Mouse (Mus musculus) MEL (cell line): ENCODE results near the gene Hist1h1c. TPM values are rescaled to one million over a fixed set of nuclear protein-coding genes. Genes with fewer than 3 reads are reported as not detected.

Experiments
- DNase-seq: peaks from one replicate; pipeline ENCODE4 v3.0.0; 2011; ENCODE audit warnings: low read depth, low spot score
- H3K27ac ChIP-seq: 2 replicates; pipeline ENCODE4 v1.5.1; 2012; ENCODE audit warnings: low read depth, mild to moderate bottlenecking, control low read depth, low read length, moderate library complexity; ENCODE audit not compliant: control insufficient read depth
- H3K27me3 ChIP-seq, 2 experiments: fragments of 150-350 bp in 1 of 2; sonication (generic) in 1 of 2; 2 replicates each; pipeline ENCODE4 v1.6.1; 2012; ENCODE audit warnings: low read length in 2 of 2, mild to moderate bottlenecking in 2 of 2, improper control_type of control experiment in 1 of 2, moderate library complexity in 1 of 2; ENCODE audit not compliant: insufficient read depth in 2 of 2, control insufficient read depth in 1 of 2
- H3K36me3 ChIP-seq, 2 experiments: 2 replicates each; pipeline ENCODE4 v1.6.1; 2012 to 2014; ENCODE audit warnings: low read length in 2 of 2, improper control_type of control experiment in 1 of 2, inconsistent platforms in 1 of 2, mild to moderate bottlenecking in 1 of 2; ENCODE audit not compliant: insufficient read depth in 2 of 2, control insufficient read depth in 1 of 2
- H3K4me1 ChIP-seq, 2 experiments: fragments of 150-350 bp in 1 of 2; sonication (generic) in 1 of 2; 2 replicates each; pipeline ENCODE4 v1.6.1; 2012; ENCODE audit warnings: low read length in 2 of 2, improper control_type of control experiment in 1 of 2, mild to moderate bottlenecking in 1 of 2; ENCODE audit not compliant: insufficient read depth in 2 of 2, control insufficient read depth in 1 of 2
- H3K4me3 ChIP-seq, 2 experiments: fragments of 150-350 bp in 1 of 2; sonication (generic) in 1 of 2; 2 replicates each; pipeline ENCODE4 v1.5.1; 2012; ENCODE audit warnings: low read depth in 2 of 2, low read length in 2 of 2, mild to moderate bottlenecking in 2 of 2, moderate library complexity in 2 of 2, control low read depth in 1 of 2, improper control_type of control experiment in 1 of 2; ENCODE audit not compliant: control insufficient read depth in 1 of 2, insufficient read depth in 1 of 2
- H3K79me2 ChIP-seq: 2 replicates; pipeline ENCODE4 v1.6.1; 2012; ENCODE audit warnings: mild to moderate bottlenecking, low read length, moderate library complexity; ENCODE audit not compliant: control insufficient read depth, poor library complexity, insufficient read depth
- H3K9ac ChIP-seq: 2 replicates; pipeline ENCODE4 v1.6.1; 2012; ENCODE audit warnings: low read depth, mild to moderate bottlenecking, control low read depth, low read length, moderate library complexity; ENCODE audit not compliant: control insufficient read depth, poor library complexity, severe bottlenecking
- H3K9me3 ChIP-seq: fragments of 150-350 bp; sonication (generic); replicated peaks from 2 replicates; pipeline ENCODE4 v1.6.1; 2012; ENCODE audit warnings: mild to moderate bottlenecking, low read length, improper control_type of control experiment, moderate library complexity; ENCODE audit not compliant: insufficient read depth
- ELF1 ChIP-seq: IDR thresholded peaks from 2 replicates; pipeline ENCODE4 v1.6.1; 2014; ENCODE audit warnings: low read depth, mild to moderate bottlenecking, inconsistent platforms, low read length, improper control_type of control experiment, moderate library complexity
- EP300 ChIP-seq, 2 experiments: IDR thresholded peaks; 2 replicates each; pipeline ENCODE4 v1.6.1; 2011; ENCODE audit warnings: improper control_type of control experiment in 2 of 2, low read length in 2 of 2, low read depth in 1 of 2, mild to moderate bottlenecking in 1 of 2
- GATA1 ChIP-seq: IDR thresholded peaks from 2 replicates; pipeline ENCODE4 v1.6.1; 2011; ENCODE audit warnings: low read depth, low read length, improper control_type of control experiment
- JUND ChIP-seq: IDR thresholded peaks from 2 replicates; pipeline ENCODE4 v1.6.1; 2011; ENCODE audit warnings: low read depth, mild to moderate bottlenecking, improper control_type of control experiment, low read length
- KAT2A ChIP-seq: conservative IDR thresholded peaks from 2 replicates; pipeline ENCODE4 v1.6.1; 2012; ENCODE audit warnings: low read depth, low read length, improper control_type of control experiment, inconsistent platforms
- MAZ ChIP-seq: IDR thresholded peaks from 2 replicates; pipeline ENCODE4 v1.6.1; 2012; ENCODE audit warnings: low read depth, mild to moderate bottlenecking, inconsistent platforms, low read length, improper control_type of control experiment
- MEF2A ChIP-seq: IDR thresholded peaks from 2 replicates; pipeline ENCODE4 v1.6.1; 2014; ENCODE audit warnings: low read depth, mild to moderate bottlenecking, inconsistent platforms, low read length, improper control_type of control experiment; ENCODE audit not compliant: poor library complexity, insufficient replicate concordance, severe bottlenecking; ENCODE audit errors: extremely low read depth
- MYB ChIP-seq: IDR thresholded peaks from 2 replicates; pipeline ENCODE4 v1.6.1; 2011; ENCODE audit warnings: mild to moderate bottlenecking, low read depth, low read length, improper control_type of control experiment
- MYC ChIP-seq: IDR thresholded peaks from 2 replicates; pipeline ENCODE4 v1.6.1; 2011; ENCODE audit warnings: low read depth, mild to moderate bottlenecking, low read length, improper control_type of control experiment, moderate library complexity
- NRF1 ChIP-seq: IDR thresholded peaks from 2 replicates; pipeline ENCODE4 v1.6.1; 2014; ENCODE audit warnings: low read depth, mild to moderate bottlenecking, inconsistent platforms, low read length, improper control_type of control experiment, moderate library complexity; ENCODE audit not compliant: poor library complexity, insufficient read depth, severe bottlenecking
- POLR2AphosphoS2 ChIP-seq: IDR thresholded peaks from 2 replicates; pipeline ENCODE4 v1.6.1; 2011; ENCODE audit warnings: low read length, improper control_type of control experiment
- POLR2AphosphoS5 ChIP-seq: IDR thresholded peaks from 2 replicates; pipeline ENCODE4 v1.6.1; 2012; ENCODE audit warnings: low read depth, borderline replicate concordance, mild to moderate bottlenecking, inconsistent platforms, low read length, moderate library complexity, mixed read lengths
- RAD21 ChIP-seq: IDR thresholded peaks from 2 replicates; pipeline ENCODE4 v1.6.1; 2011; ENCODE audit warnings: mild to moderate bottlenecking, low read depth, low read length, improper control_type of control experiment
- RCOR1 ChIP-seq: IDR thresholded peaks from 2 replicates; pipeline ENCODE4 v1.6.1; 2012; ENCODE audit warnings: low read depth, mild to moderate bottlenecking, inconsistent platforms, low read length, improper control_type of control experiment
- SMC3 ChIP-seq: IDR thresholded peaks from 2 replicates; pipeline ENCODE4 v1.6.1; 2011; ENCODE audit warnings: low read depth, low read length, improper control_type of control experiment
- TBP ChIP-seq: IDR thresholded peaks from 2 replicates; pipeline ENCODE4 v1.8.0; 2011; ENCODE audit warnings: low read depth, low read length, improper control_type of control experiment
- UBTF ChIP-seq: IDR thresholded peaks from 2 replicates; pipeline ENCODE4 v1.6.1; 2012; ENCODE audit warnings: low read depth, mild to moderate bottlenecking, inconsistent platforms, low read length, improper control_type of control experiment, moderate library complexity, borderline replicate concordance; ENCODE audit not compliant: insufficient read depth
- USF1 ChIP-seq: IDR thresholded peaks from 2 replicates; pipeline ENCODE4 v1.6.1; 2014; ENCODE audit warnings: low read depth, mild to moderate bottlenecking, inconsistent platforms, low read length, improper control_type of control experiment, moderate library complexity
- ZKSCAN1 ChIP-seq: IDR thresholded peaks from 2 replicates; pipeline ENCODE4 v1.6.1; 2012; ENCODE audit warnings: low read depth, mild to moderate bottlenecking, inconsistent platforms, low read length, improper control_type of control experiment, moderate library complexity
- ZMIZ1 ChIP-seq: IDR thresholded peaks from 2 replicates; pipeline ENCODE4 v1.6.1; 2012; ENCODE audit warnings: low read depth, mild to moderate bottlenecking, inconsistent platforms, low read length, improper control_type of control experiment, moderate library complexity
- polyA plus RNA-seq, 2 experiments: library from polyadenylated mRNA; stranded (reverse) in 1 of 2; unstranded in 1 of 2; fragments of >175 nt in 1 of 2; fragments of >200 nt in 1 of 2; gene quantifications; 2 replicates each; pipeline versions ENCODE4 v1.2.1 to v1.2.4; 2012; ENCODE audit warnings: low replicate concordance in 2 of 2, low read depth in 1 of 2; ENCODE audit not compliant: insufficient read length in 2 of 2, insufficient read depth in 1 of 2, missing spikeins in 1 of 2
- total RNA-seq: library from RNA; depleted of rRNA; stranded (reverse); fragments of 300-350 nt; gene quantifications from 2 replicates; pipeline ENCODE4 v1.2.3, GENCODE M21; 2012

The Hist1h1c gene
- total and polyA plus RNA-seq, 3 experiments: 3.8 to 348 TPM; not detected in 1

GRCm38 (mm10) chr13:23732156-23732804, 6.3 kb upstream of the Hist1h1c start (continued):
- TF ChIP-seq JUND (no peak), MAZ (no peak)

DNA sequence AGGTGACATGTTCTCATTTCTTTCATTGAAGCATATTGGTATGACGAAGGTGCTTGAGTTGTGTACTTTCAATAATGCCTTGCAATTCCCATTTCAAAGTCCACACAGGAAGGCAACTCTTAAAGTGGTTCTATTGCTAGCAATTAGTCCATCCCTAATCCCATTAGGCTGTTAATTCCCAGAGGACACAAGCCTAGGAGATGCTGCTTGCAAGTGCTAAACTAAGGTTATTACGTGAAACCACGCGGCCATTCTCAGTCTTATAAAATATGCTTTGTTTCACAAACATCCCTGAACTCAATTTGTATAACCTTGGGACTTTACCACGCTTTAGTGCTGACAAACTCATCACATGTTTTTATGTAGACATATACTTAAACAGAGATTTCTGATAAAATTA, 1.5 kb upstream of the Hist1h1c start:
- Histone ChIP-seq H3K9ac (no peak overlapping the region), H3K9me3 (no peaks in the 10 kb centered on the region), H3K27me3 (no peaks in the 10 kb centered on the region), H3K4me3 (no peak overlapping the region), H3K4me1 (0 out of 4 replicates have a peak, but pooled peaks cover 3 to 4% of the 10 kb centered on the region in 2 experiments), H3K79me2 (no peaks in the 10 kb centered on the region; the same call in 1 of the 2 replicates), H3K27ac (no peak overlapping the region), H3K36me3 (peaks cover 0 to 14% of the 10 kb centered on the region in 2 experiments; a peak in 2 of 4 replicates)
- TF ChIP-seq RAD21 (no peak), NRF1 (no peak), RCOR1 (no peak), POLR2AphosphoS5 (no peak), EP300 (IDR thresholded peaks at IDR 0.05; ENCODE audit: low read depth in 1 of 2, low read length in 2 of 2) (no peak), UBTF (no peak), USF1 (no peak), MEF2A (no peak), MYC (no peak), GATA1 (no peak), SMC3 (no peak), MYB (no peak), ZKSCAN1 (no peak), KAT2A (no peak), JUND (no peak), TBP (no peak), POLR2AphosphoS2 (no peak), ELF1 (no peak), ZMIZ1 (no peak)
- no peak for DNase-seq
